Mouse (Mus musculus) stomach, embryonic 15.5 days (tissue): ENCODE measurements around the gene Fkbp5. TPM values are rescaled to one million over a fixed set of nuclear protein-coding genes. Genes with fewer than 3 reads are reported as not detected.

Experiments used
- ATAC-seq: fragments of 200-750 bp; cut with Nextera tagmentation; 2 replicates; pipeline ENCODE4 v1.8.0; 2017; ENCODE audit warnings: low read depth, moderate number of reproducible peaks, moderate TSS enrichment; ENCODE audit not compliant: insufficient read depth, low FRiP score
- H3K27ac ChIP-seq: fragments of 300-500 bp; sonication (generic); 2 replicates; pipeline ENCODE4 v1.5.1; 2015; ENCODE audit warnings: mild to moderate bottlenecking, inconsistent platforms
- H3K27me3 ChIP-seq: fragments of 300-500 bp; sonication (generic); replicated peaks from 2 replicates; pipeline ENCODE4 v1.6.1; 2015; ENCODE audit warnings: inconsistent platforms
- H3K36me3 ChIP-seq: fragments of 300-500 bp; sonication (generic); 2 replicates; pipeline ENCODE4 v1.6.1; 2015; ENCODE audit warnings: inconsistent platforms
- H3K4me1 ChIP-seq: fragments of 300-500 bp; sonication (generic); 2 replicates; pipeline ENCODE4 v1.6.1; 2015; ENCODE audit warnings: inconsistent platforms
- H3K4me2 ChIP-seq: fragments of 300-500 bp; sonication (generic); 2 replicates; pipeline ENCODE4 v1.6.1; 2015; ENCODE audit warnings: mild to moderate bottlenecking, inconsistent platforms
- H3K4me3 ChIP-seq: fragments of 300-500 bp; sonication (generic); replicated peaks from 2 replicates; pipeline ENCODE4 v1.5.1; 2015; ENCODE audit warnings: inconsistent platforms
- H3K9ac ChIP-seq: fragments of 300-500 bp; sonication (generic); 2 replicates; pipeline ENCODE4 v1.6.1; 2015; ENCODE audit warnings: inconsistent platforms
- H3K9me3 ChIP-seq: fragments of 300-500 bp; sonication (generic); 2 replicates; pipeline ENCODE4 v1.6.1; 2016; ENCODE audit warnings: inconsistent platforms
- WGBS: fragments of 180-500 bp; shearing (Covaris S2); methylation state at CpG from one replicate; pipeline ENCODE4 v1.1.7; 2015; 5-methylcytosine and 5-hydroxymethylcytosine counted together
- polyA plus RNA-seq: library from polyadenylated mRNA; unstranded; fragments of >200 nt; fragmentation: Nextera tagmentation; extraction: Ambion mirVana; gene quantifications from 2 replicates; pipeline ENCODE4 v1.2.1, GENCODE M21; 2015

Fkbp5 gene
- polyA plus RNA-seq, 1 experiment from 2014 or later: 24.1 TPM

- no peak for ATAC-seq
- Histone ChIP-seq H3K4me3 (no peak overlapping the region), H3K27ac (no peak overlapping the region), H3K36me3 (no peaks in the 10 kb centered on the region), H3K4me2 (no peak overlapping the region), H3K9ac (no peak overlapping the region), H3K4me1 (no peaks in the 10 kb centered on the region), H3K27me3 (no peaks in the 10 kb centered on the region), H3K9me3 (no peaks in the 10 kb centered on the region)
- WGBS: 46% methylated on average over 12 of the region's 12 CpGs
Measured at GRCm38 (mm10) chr17:28537881-28538280, 20.6 kb upstream of the Fkbp5 start.

- no peaks in the 10 kb centered on the region for H3K9me3 ChIP-seq
- no peak overlapping the region for H3K9ac ChIP-seq
- no peaks in the 10 kb centered on the region for H3K36me3 ChIP-seq
- H3K27ac ChIP-seq: no peak overlapping the region
- no peak overlapping the region for H3K4me3 ChIP-seq
- WGBS: 88% methylated on average over 13 of the region's 13 CpGs
- no peak overlapping the region for H3K4me2 ChIP-seq
- no peaks in the 10 kb centered on the region for H3K4me1 ChIP-seq
- H3K27me3 ChIP-seq: no peaks in the 10 kb centered on the region
- no peak for ATAC-seq
Measured at GRCm38 (mm10) chr17:28533327-28533726, 16.0 kb upstream of the Fkbp5 start.

GRCm38 (mm10) chr17:28532557-28532956 is 15.2 kb upstream of the Fkbp5 start:
- Histone ChIP-seq H3K36me3 (no peaks in the 10 kb centered on the region), H3K4me1 (peaks cover 3% of the 10 kb centered on the region; the same call in 1 of the 2 replicates), H3K4me3 (no peak overlapping the region), H3K9me3 (no peaks in the 10 kb centered on the region), H3K9ac (no peak overlapping the region), H3K27ac (no peak overlapping the region), H3K4me2 (no peak overlapping the region), H3K27me3 (no peaks in the 10 kb centered on the region)
- no peak for ATAC-seq
- 81% methylated on average over 7 of the region's 7 CpGs for WGBS

GRCm38 (mm10) chr17:28531946-28532345 is 14.6 kb upstream of the Fkbp5 start:
- 14% methylated on average over 18 of the region's 18 CpGs for WGBS
- H3K27ac ChIP-seq: no peak overlapping the region
- no peaks in the 10 kb centered on the region for H3K27me3 ChIP-seq
- H3K9me3 ChIP-seq: no peaks in the 10 kb centered on the region
- no peak for ATAC-seq
- H3K4me1 ChIP-seq: peaks cover 7% of the 10 kb centered on the region; the same call in 1 of the 2 replicates
- H3K9ac ChIP-seq: no peak overlapping the region
- H3K36me3 ChIP-seq: no peaks in the 10 kb centered on the region
- H3K4me2 ChIP-seq: no peak overlapping the region
- no peak overlapping the region for H3K4me3 ChIP-seq

- peaks cover 7% of the 10 kb centered on the region; the same call in 1 of the 2 replicates for H3K4me1 ChIP-seq
- no peak within 1 kb of the TSS for H3K4me2 ChIP-seq
- no peaks in the 10 kb centered on the region for H3K36me3 ChIP-seq
- no peak for ATAC-seq
- H3K4me3 ChIP-seq: no peak within 1 kb of the TSS
- no peaks in the 10 kb centered on the region for H3K27me3 ChIP-seq
- no peaks in the 10 kb centered on the region for H3K9me3 ChIP-seq
- no peak within 1 kb of the TSS for H3K9ac ChIP-seq
- 86% methylated on average over 6 of the region's 6 CpGs for WGBS
- H3K27ac ChIP-seq: no peak within 1 kb of the TSS
Measured at GRCm38 (mm10) chr17:28530506-28530905, 13.2 kb upstream of the Fkbp5 start, which contains the start of gene Armc12. TSS of gene Armc12 (plus strand) at chr17:28530806.

- Histone ChIP-seq H3K4me2 (no peak overlapping the region), H3K27ac (no peak overlapping the region), H3K4me1 (peaks cover 10% of the 10 kb centered on the region; the same call in 1 of the 2 replicates), H3K27me3 (no peaks in the 10 kb centered on the region), H3K9ac (no peak overlapping the region), H3K4me3 (no peak overlapping the region), H3K9me3 (no peaks in the 10 kb centered on the region), H3K36me3 (no peaks in the 10 kb centered on the region)
- ATAC-seq: no peak
- WGBS: 65% methylated on average over 4 of the region's 4 CpGs
Measured at GRCm38 (mm10) chr17:28529116-28529515, 11.8 kb upstream of the Fkbp5 start.

GRCm38 (mm10) chr17:28528043-28528351 is 10.7 kb upstream of the Fkbp5 start:
- peak; percentile 42; the same call in 1 of the 2 replicates for ATAC-seq
- Histone ChIP-seq H3K4me3 (peak overlapping the region; percentile 18; the same call in 1 of the 2 replicates), H3K36me3 (no peaks in the 10 kb centered on the region), H3K27ac (no peak overlapping the region), H3K4me1 (peaks cover 20% of the 10 kb centered on the region), H3K9ac (no peak overlapping the region), H3K4me2 (peak overlapping the region; percentile 37), H3K9me3 (no peaks in the 10 kb centered on the region), H3K27me3 (no peaks in the 10 kb centered on the region)
- whole genome bisulfite sequencing: 3% methylated on average over 6 of the region's 6 CpGs

- Histone ChIP-seq H3K27me3 (no peaks in the 10 kb centered on the region), H3K9ac (no peak overlapping the region), H3K36me3 (no peaks in the 10 kb centered on the region), H3K4me2 (peak overlapping the region; percentile 37), H3K4me3 (peak overlapping the region; percentile 18; the same call in 1 of the 2 replicates), H3K4me1 (peaks cover 23% of the 10 kb centered on the region), H3K27ac (no peak overlapping the region), H3K9me3 (no peaks in the 10 kb centered on the region)
- WGBS: 32% methylated on average over 12 of the region's 12 CpGs
- no peak for ATAC-seq
Measured at GRCm38 (mm10) chr17:28527184-28528042, 10.1 kb upstream of the Fkbp5 start.

- 69% methylated on average over 4 of the region's 4 CpGs for WGBS
Measured at GRCm38 (mm10) chr17:28524831-28525430, 7.6 kb upstream of the Fkbp5 start.

GRCm38 (mm10) chr17:28524009-28524695 is 6.8 kb upstream of the Fkbp5 start:
- H3K4me3 ChIP-seq: peak overlapping the region; percentile 62
- no peaks in the 10 kb centered on the region for H3K9me3 ChIP-seq
- no peak overlapping the region for H3K9ac ChIP-seq
- peak overlapping the region; percentile 96 for H3K4me2 ChIP-seq
- H3K4me1 ChIP-seq: peaks cover 29% of the 10 kb centered on the region
- no peak for ATAC-seq
- H3K36me3 ChIP-seq: no peaks in the 10 kb centered on the region
- 83% methylated on average over 23 of the region's 23 CpGs for WGBS
- no peaks in the 10 kb centered on the region for H3K27me3 ChIP-seq
- no peak overlapping the region for H3K27ac ChIP-seq

More at GRCm38 (mm10) chr17:28524831-28525430, 7.6 kb upstream of the Fkbp5 start:
- no peak for ATAC-seq
- Histone ChIP-seq H3K9ac (no peak overlapping the region), H3K27ac (no peak overlapping the region), H3K4me3 (no peak overlapping the region), H3K27me3 (no peaks in the 10 kb centered on the region), H3K4me1 (peaks cover 29% of the 10 kb centered on the region), H3K4me2 (no peak overlapping the region), H3K36me3 (no peaks in the 10 kb centered on the region), H3K9me3 (no peaks in the 10 kb centered on the region)

- H3K27ac ChIP-seq: peak overlapping the region; percentile 89
- peak overlapping the region; percentile 96 for H3K4me2 ChIP-seq
- no peaks in the 10 kb centered on the region for H3K9me3 ChIP-seq
- H3K9ac ChIP-seq: peak overlapping the region; percentile 29; the same call in 1 of the 2 replicates
- H3K27me3 ChIP-seq: no peaks in the 10 kb centered on the region
- 9% methylated on average over 28 of the region's 28 CpGs for WGBS
- ATAC-seq: no peak; the same call in 1 of the 2 replicates
- no peaks in the 10 kb centered on the region for H3K36me3 ChIP-seq
- H3K4me1 ChIP-seq: peaks cover 35% of the 10 kb centered on the region
- peak overlapping the region; percentile 62 for H3K4me3 ChIP-seq
Measured at GRCm38 (mm10) chr17:28523355-28524008, 6.2 kb upstream of the Fkbp5 start.
